Mouse (Mus musculus) lung, embryonic 14.5 days (tissue): ENCODE results near the gene Tas2r118. TPM values are rescaled to one million over a fixed set of nuclear protein-coding genes. Genes with fewer than 3 reads are reported as not detected.
A peak's percentile ranks its signal among the peaks of the same experiment; 100 is the strongest.

Source experiments
- ATAC-seq: fragments of 200-750 bp; cut with Nextera tagmentation; 2 replicates; pipeline ENCODE4 v1.8.0; 2017; ENCODE audit warnings: mild to moderate bottlenecking, moderate TSS enrichment, moderate library complexity; ENCODE audit not compliant: insufficient read depth
- DNase-seq: peaks from one replicate; pipeline ENCODE4 v3.0.0-alpha.2; 2015
- H3K27ac ChIP-seq: fragments of 300-500 bp; sonication (generic); 2 replicates; pipeline ENCODE4 v1.5.1; 2014; ENCODE audit warnings: low read depth, mild to moderate bottlenecking, moderate library complexity
- H3K27me3 ChIP-seq: fragments of 300-500 bp; sonication (generic); 2 replicates; pipeline ENCODE4 v1.6.1; 2014; ENCODE audit warnings: low read length, control low read depth; ENCODE audit not compliant: insufficient read depth
- H3K36me3 ChIP-seq: fragments of 300-500 bp; sonication (generic); 2 replicates; pipeline ENCODE4 v1.6.1; 2014; ENCODE audit warnings: control low read depth; ENCODE audit not compliant: insufficient read depth
- H3K4me1 ChIP-seq: fragments of 300-500 bp; sonication (generic); 2 replicates; pipeline ENCODE4 v1.6.1; 2014; ENCODE audit warnings: antibody characterized with exemption, control low read depth; ENCODE audit not compliant: insufficient read depth
- H3K4me2 ChIP-seq: fragments of 300-500 bp; sonication (generic); 2 replicates; pipeline ENCODE4 v1.6.1; 2014; ENCODE audit warnings: mild to moderate bottlenecking
- H3K4me3 ChIP-seq: fragments of 300-500 bp; sonication (generic); 2 replicates; pipeline ENCODE4 v1.5.1; 2014; ENCODE audit warnings: low read depth, low read length
- H3K9ac ChIP-seq: fragments of 300-500 bp; sonication (generic); 2 replicates; pipeline ENCODE4 v1.6.1; 2014
- H3K9me3 ChIP-seq: fragments of 300-500 bp; sonication (generic); 2 replicates; pipeline ENCODE4 v1.6.1; 2016; ENCODE audit warnings: low read depth, low read length, control low read depth
- CTCF ChIP-seq: IDR thresholded peaks from 2 replicates; pipeline ENCODE4 v1.5.1; 2016; ENCODE audit warnings: antibody characterized with exemption, low read depth
- WGBS: fragments of 180-500 bp; shearing (Covaris S2); extraction: QIAGEN DNeasy Blood & Tissue Kit; methylation state at CpG from one replicate; pipeline ENCODE4 v1.1.7; 2014; 5-methylcytosine and 5-hydroxymethylcytosine counted together
- polyA plus RNA-seq: library from polyadenylated mRNA; unstranded; fragments of >200 nt; fragmentation: Nextera tagmentation; extraction: Ambion mirVana; gene quantifications from 2 replicates; pipeline ENCODE4 v1.2.1, GENCODE M21; 2014

Tas2r118 gene
- not detected in 2 replicates for polyA plus RNA-seq

DNA sequence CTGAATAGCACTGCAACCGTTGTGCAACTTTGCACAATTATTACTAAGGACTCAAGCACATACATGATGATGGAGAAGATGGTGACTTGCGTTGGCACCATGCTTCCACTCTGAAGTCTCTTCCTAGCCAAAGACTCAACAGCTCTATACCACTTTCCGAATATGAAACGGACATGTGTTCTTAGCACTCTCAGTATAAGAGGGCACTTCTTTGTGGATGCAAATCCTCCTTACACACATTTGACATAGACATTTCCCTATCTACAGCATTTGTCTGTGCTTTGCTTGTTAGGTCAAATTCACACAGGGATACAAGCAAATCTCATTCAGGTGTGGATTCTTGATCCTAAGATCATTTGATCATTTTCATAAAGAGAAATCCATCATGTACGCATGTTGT lies at the start of gene Tas2r118:
TSS of gene Tas2r118 (minus strand) at position 101 of the 400 bp plus-strand sequence.
- ATAC-seq = no peak

DNA sequence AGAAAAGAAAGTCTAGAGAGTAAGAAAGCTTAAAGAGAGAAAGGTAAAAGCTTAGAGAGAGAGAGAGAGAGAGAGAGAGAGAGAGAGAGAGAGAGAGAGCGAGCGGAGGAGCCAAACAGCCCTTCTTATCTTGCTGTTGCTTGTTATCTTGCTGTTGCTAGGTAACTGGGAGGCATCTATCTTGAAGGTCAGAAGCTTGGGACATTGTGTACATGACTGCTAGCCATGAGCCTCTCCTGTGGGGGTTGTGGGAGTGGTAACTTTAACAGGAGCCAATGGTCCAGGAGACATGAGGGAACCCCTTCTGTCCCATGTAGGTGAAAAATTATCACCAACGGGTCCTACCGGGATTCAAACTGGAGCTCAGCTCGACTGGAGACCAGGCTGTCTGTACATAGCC lies 48.5 kb upstream of the Tas2r118 start:
- DNase-seq (no peak), ATAC-seq (no peak)
- no peaks in the 10 kb centered on the region for H3K4me1 ChIP-seq
- no peak overlapping the region for H3K27ac ChIP-seq
- no peak overlapping the region for H3K4me2 ChIP-seq
- H3K4me3 ChIP-seq = no peak overlapping the region
- TF ChIP-seq CTCF = no peak
- H3K36me3 ChIP-seq = no peaks in the 10 kb centered on the region
- no peaks in the 10 kb centered on the region for H3K27me3 ChIP-seq
- no peak overlapping the region for H3K9ac ChIP-seq
- WGBS = 26% methylated on average over 5 of the region's 5 CpGs
- H3K9me3 ChIP-seq = no peaks in the 10 kb centered on the region

More for the DNA sequence above, at the start of gene Tas2r118:
- 86% methylated on average over 5 of the region's 5 CpGs for WGBS
- Histone ChIP-seq H3K9me3 (no peaks in the 10 kb centered on the region), H3K4me1 (no peaks in the 10 kb centered on the region), H3K27me3 (no peaks in the 10 kb centered on the region), H3K27ac (no peak within 1 kb of the TSS), H3K4me2 (no peak within 1 kb of the TSS), H3K9ac (no peak within 1 kb of the TSS), H3K36me3 (no peaks in the 10 kb centered on the region), H3K4me3 (no peak within 1 kb of the TSS)
- no peak for TF ChIP-seq CTCF
- no peak for DNase-seq

DNA sequence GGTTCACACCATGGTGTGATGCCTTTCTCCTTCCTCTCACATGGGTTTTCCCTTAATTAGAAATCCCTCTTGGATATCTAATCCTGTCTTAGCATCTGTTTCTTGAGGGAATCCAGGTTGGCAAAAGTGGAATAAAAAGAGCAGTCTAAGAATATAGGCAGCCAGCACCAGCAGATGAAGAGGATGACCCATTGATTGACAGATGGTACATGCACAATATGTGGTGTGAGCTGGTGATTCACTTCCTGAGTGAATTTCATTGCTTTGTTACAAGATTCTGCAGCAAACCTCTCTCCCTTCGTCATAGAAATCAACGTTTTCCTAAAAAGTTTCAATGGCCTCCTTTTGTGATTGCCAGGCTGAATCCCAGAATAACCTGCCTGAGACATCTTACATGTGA lies 23.4 kb upstream of the Tas2r118 start:
- H3K27me3 ChIP-seq = no peaks in the 10 kb centered on the region
- DNase-seq = no peak
- ATAC-seq = no peak

DNA sequence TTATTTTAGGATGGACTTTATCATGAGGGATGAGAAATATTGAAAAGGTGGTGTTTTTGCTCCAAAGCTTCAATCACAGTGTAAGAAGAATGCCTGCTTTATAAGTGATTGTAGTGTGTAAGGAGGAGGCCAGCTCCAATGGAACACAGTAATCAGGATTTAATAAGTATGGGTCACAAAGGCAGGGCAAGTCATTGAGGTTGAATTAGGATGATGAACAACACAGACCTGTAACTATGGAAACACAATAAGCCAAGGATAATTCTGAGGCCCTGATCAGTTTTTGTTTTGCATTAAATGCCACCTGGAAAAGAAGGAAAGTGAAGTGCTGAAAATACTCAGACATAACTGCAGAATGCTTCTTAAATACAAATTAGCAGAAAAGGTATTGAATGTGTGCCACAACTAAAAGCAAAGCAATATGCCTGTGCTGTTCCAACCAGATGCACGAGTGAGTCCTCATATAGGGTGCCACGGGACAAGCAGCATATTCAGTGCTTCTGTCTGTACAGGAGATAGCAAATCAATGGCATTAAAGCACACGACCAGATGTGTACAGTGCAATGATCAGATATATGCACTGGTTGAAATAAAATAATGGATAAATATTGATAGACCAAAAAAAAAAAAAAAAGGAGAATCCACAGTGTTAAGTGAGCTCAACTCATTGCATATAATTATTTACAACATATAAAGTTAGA lies 21.0 kb upstream of the Tas2r118 start:
- DNase-seq = no peak
- 58% methylated on average over 3 of the region's 3 CpGs for WGBS
- H3K27ac ChIP-seq = no peak overlapping the region
- no peak overlapping the region for H3K9ac ChIP-seq
- no peak overlapping the region for H3K4me3 ChIP-seq
- H3K36me3 ChIP-seq = no peaks in the 10 kb centered on the region
- no peaks in the 10 kb centered on the region for H3K4me1 ChIP-seq
- H3K27me3 ChIP-seq = no peaks in the 10 kb centered on the region
- no peak for ATAC-seq
- TF ChIP-seq CTCF = no peak
- no peak overlapping the region for H3K4me2 ChIP-seq
- no peaks in the 10 kb centered on the region for H3K9me3 ChIP-seq

More for the DNA sequence above, 23.4 kb upstream of the Tas2r118 start:
- H3K27ac ChIP-seq = no peak overlapping the region
- WGBS = 79% methylated on average over 2 of the region's 2 CpGs
- H3K9ac ChIP-seq = no peak overlapping the region
- no peak for TF ChIP-seq CTCF
- H3K4me3 ChIP-seq = no peak overlapping the region
- no peaks in the 10 kb centered on the region for H3K4me1 ChIP-seq
- H3K9me3 ChIP-seq = no peaks in the 10 kb centered on the region
- no peaks in the 10 kb centered on the region for H3K36me3 ChIP-seq
- no peak overlapping the region for H3K4me2 ChIP-seq

DNA sequence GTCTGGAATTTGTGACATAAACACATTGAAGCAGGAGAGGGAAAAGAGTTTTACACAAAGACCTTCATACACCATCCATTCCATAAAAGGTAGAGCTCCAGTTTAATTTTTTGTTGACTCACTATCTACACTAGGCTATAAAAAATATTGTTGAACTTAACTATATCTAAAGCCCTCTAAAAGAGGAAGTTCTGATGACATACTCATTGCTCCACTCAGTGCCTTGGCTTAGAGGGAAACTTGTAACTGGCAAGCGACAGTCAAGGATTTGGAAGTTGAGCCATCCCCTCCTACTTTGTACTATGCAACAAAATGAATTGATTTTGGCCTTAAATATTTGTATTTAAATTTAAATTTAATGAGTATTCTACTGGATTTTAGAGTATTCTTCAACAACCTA lies 16.4 kb upstream of the Tas2r118 start:
- no peak for TF ChIP-seq CTCF
- 89% methylated on average over 1 of the region's 1 CpGs for WGBS
- Histone ChIP-seq H3K4me2 (no peak overlapping the region), H3K9ac (no peak overlapping the region), H3K4me3 (no peak overlapping the region), H3K4me1 (no peaks in the 10 kb centered on the region), H3K27me3 (no peaks in the 10 kb centered on the region), H3K9me3 (no peaks in the 10 kb centered on the region), H3K27ac (no peak overlapping the region), H3K36me3 (no peaks in the 10 kb centered on the region)
- DNase-seq = no peak
- no peak for ATAC-seq

DNA sequence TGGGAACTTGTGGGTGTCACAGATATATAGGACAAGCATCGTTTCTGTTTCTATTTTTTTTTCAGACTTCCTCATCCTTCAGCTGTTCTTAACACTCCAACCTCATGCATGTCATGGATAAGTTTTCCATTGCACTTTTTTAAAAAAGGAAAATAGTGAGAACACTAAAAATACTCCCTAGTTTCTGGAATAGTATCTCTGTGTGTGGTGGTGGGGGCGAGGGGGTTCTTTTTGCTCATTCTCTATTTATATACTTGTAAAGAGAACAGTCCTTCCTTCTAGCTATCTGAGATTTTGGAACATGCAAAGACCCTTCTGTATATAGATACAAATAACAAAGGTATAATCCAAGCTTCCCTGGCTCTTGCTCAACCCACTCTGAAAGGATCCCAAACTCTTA lies 2.9 kb downstream of the Tas2r118 start:
- WGBS = 52% methylated on average over 2 of the region's 2 CpGs
- H3K27ac ChIP-seq = no peak overlapping the region
- TF ChIP-seq CTCF = no peak
- H3K9ac ChIP-seq = no peak overlapping the region
- ATAC-seq (no peak), DNase-seq (no peak)
- H3K4me2 ChIP-seq = no peak overlapping the region
- H3K27me3 ChIP-seq = no peaks in the 10 kb centered on the region
- no peaks in the 10 kb centered on the region for H3K9me3 ChIP-seq
- H3K36me3 ChIP-seq = no peaks in the 10 kb centered on the region
- H3K4me1 ChIP-seq = no peaks in the 10 kb centered on the region
- no peak overlapping the region for H3K4me3 ChIP-seq

DNA sequence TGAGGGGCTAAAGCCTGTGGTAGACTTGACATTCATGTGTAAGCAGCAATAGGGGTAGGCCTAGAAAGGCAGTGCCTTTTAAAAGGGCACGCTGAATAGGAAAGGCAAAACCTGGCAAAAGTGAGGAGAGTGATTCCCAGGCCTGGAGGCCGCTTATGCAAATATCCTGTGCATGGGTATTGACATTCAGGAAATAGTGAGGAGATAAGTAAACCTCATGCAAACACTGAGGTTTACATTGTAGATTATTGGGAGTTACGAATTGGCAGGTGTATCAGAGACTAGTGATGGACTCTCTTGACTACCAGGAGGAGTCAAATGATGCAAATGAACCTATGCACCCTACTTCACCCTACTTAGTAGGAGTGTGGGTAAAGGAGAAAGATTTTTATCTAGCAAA lies 3.9 kb downstream of the Tas2r118 start:
- Histone ChIP-seq H3K4me2 (no peak overlapping the region), H3K4me3 (no peak overlapping the region), H3K9me3 (no peaks in the 10 kb centered on the region), H3K9ac (no peak overlapping the region), H3K36me3 (no peaks in the 10 kb centered on the region), H3K4me1 (no peaks in the 10 kb centered on the region), H3K27me3 (no peaks in the 10 kb centered on the region), H3K27ac (no peak overlapping the region)
- ATAC-seq (no peak), DNase-seq (peak; percentile 3)
- 49% methylated on average over 3 of the region's 3 CpGs for WGBS
- TF ChIP-seq CTCF = no peak

DNA sequence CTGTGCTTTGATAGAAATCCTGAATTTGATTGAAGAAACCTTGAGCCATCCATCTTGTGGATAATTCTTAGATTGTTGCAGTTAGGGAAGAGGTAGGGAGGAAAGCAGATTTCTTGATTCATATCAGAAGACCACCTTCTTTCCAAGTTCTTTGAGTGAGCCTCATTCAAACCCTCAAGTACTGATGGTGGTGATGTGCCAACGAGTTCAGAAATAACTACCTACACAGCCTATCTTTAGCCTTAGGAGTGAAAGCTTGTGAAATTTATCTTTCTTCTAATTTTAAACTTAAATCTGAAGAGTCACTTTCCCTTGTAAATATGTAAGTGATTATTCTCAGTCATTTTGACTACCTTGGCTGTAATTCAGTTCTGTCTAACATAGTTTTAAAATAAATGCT lies 6.1 kb downstream of the Tas2r118 start:
- no peak for TF ChIP-seq CTCF
- Histone ChIP-seq H3K27me3 (no peaks in the 10 kb centered on the region), H3K36me3 (no peaks in the 10 kb centered on the region), H3K4me2 (no peak overlapping the region), H3K9ac (no peak overlapping the region), H3K9me3 (no peaks in the 10 kb centered on the region), H3K4me3 (no peak overlapping the region), H3K4me1 (no peaks in the 10 kb centered on the region), H3K27ac (no peak overlapping the region)
- 67% methylated on average over 1 of the region's 1 CpGs for WGBS
- ATAC-seq (no peak), DNase-seq (no peak)
